29 mouse cellular contexts compared by ENCODE assay signal in genomic region chr5:115111156-115111555, GRCm38 (mm10). TPM values are rescaled to one million over a fixed set of nuclear protein-coding genes. Genes with fewer than 3 reads are reported as not detected.
A peak's percentile ranks its signal among the peaks of the same experiment; 100 is the strongest.
DNase-seq lines count a peak whose midpoint lies in the region; ATAC-seq lines count a peak whose summit lies in the region.
"Had no signal": no experiment of that assay in that cellular context is flagged by ENCODE, and none has a peak within 500 bp of the region (broad histone marks: within the 10 kb centered on the region; RNA-seq: fewer than 3 reads in every experiment).

No protein-coding gene starts in this region.

- DNase-seq in forebrain, embryonic 10.5 days (ENCODE audit: extremely low spot score, low spot score), result no peak
- no peak for DNase-seq in forebrain, embryonic 14.5 days (ENCODE audit: low spot score)
- DNase-seq in kidney, postnatal 10 days, result peak; percentile 2
- DNase-seq in kidney, postnatal 14 days, result no peak
- DNase-seq in testis, postnatal 10 days (ENCODE audit: low spot score), result peak; percentile 70
- no peak for DNase-seq in testis, postnatal 14 days (ENCODE audit: low spot score)
- no peak for DNase-seq in Muller cell, postnatal 12 days (ENCODE audit: inconsistent ontology term)
- DNase-seq: cerebellum, adult 18-20 months; gastrocnemius, postnatal 25 days; heart, adult 18-20 months; heart, postnatal 36 days; kidney, postnatal 4 days; layer of hippocampus, postnatal 36 days; left cerebral cortex, postnatal 4 days; lung, embryonic 14.5 days; lung, postnatal 14 days; right cerebral cortex, postnatal 4 days had no signal

- H3K36me3 ChIP-seq in forebrain, embryonic 10.5 days (replicated peaks), result peaks cover 80% of the 10 kb centered on the region
- H3K36me3 ChIP-seq in forebrain, embryonic 14.5 days (ENCODE audit: control insufficient read depth, insufficient read depth, low read length), result peaks cover 6% of the 10 kb centered on the region; the same call in 1 of the 2 replicates
- H3K36me3 ChIP-seq: forebrain, embryonic 15.5 days; midbrain, embryonic 15.5 days had no signal

- peak overlapping the region; percentile 21; the same call in 1 of the 2 replicates for H3K27ac ChIP-seq in forebrain, embryonic 10.5 days
- H3K27ac ChIP-seq in forebrain, embryonic 14.5 days (ENCODE audit: low read depth, low read length), result no peak overlapping the region
- H3K27ac ChIP-seq: forebrain, embryonic 15.5 days; limb, embryonic 15.5 days; liver, embryonic 14.5 days; midbrain, embryonic 15.5 days; neural tube, embryonic 13.5 days; stomach, postnatal 0 days had no signal

- no peaks in the 10 kb centered on the region for H3K9me3 ChIP-seq in forebrain, embryonic 10.5 days
- no peaks in the 10 kb centered on the region for H3K9me3 ChIP-seq in forebrain, embryonic 14.5 days (replicated peaks; ENCODE audit: control insufficient read depth, low read length)
- H3K9me3 ChIP-seq: forebrain, embryonic 15.5 days; limb, embryonic 15.5 days; midbrain, embryonic 15.5 days; neural tube, embryonic 13.5 days had no signal

- H3K9ac ChIP-seq in forebrain, embryonic 14.5 days (ENCODE audit: low read length), result no peak overlapping the region
- H3K9ac ChIP-seq: forebrain, embryonic 15.5 days; limb, embryonic 15.5 days; liver, embryonic 14.5 days; lung, embryonic 14.5 days; midbrain, embryonic 15.5 days had no signal

- WGBS in forebrain, embryonic 10.5 days, result 93% methylated on average over 8 of the region's 8 CpGs
- 79% methylated on average over 8 of the region's 8 CpGs for WGBS in forebrain, embryonic 14.5 days

- H3K4me1 ChIP-seq in forebrain, embryonic 10.5 days, result peaks cover 17% of the 10 kb centered on the region
- H3K4me1 ChIP-seq in forebrain, embryonic 14.5 days (ENCODE audit: control insufficient read depth, insufficient read depth, low read length), result no peaks in the 10 kb centered on the region
- H3K4me1 ChIP-seq: forebrain, embryonic 15.5 days; limb, embryonic 15.5 days; midbrain, embryonic 15.5 days had no signal

- no peak for ATAC-seq in forebrain, embryonic 14.5 days
- ATAC-seq: CD4-positive, CD25-positive, alpha-beta regulatory T cell, adult 4 months; forebrain, embryonic 15.5 days; intestine, postnatal 0 days; midbrain, embryonic 15.5 days had no signal

- no peaks in the 10 kb centered on the region for H3K27me3 ChIP-seq in forebrain, embryonic 10.5 days (ENCODE audit: poor library complexity, severe bottlenecking)
- H3K27me3 ChIP-seq in forebrain, embryonic 14.5 days (replicated peaks; ENCODE audit: control insufficient read depth, insufficient read depth, low read length), result no peaks in the 10 kb centered on the region
- H3K27me3 ChIP-seq: forebrain, embryonic 15.5 days; limb, embryonic 15.5 days; midbrain, embryonic 15.5 days; neural tube, embryonic 13.5 days had no signal

- no peak overlapping the region for H3K4me2 ChIP-seq in forebrain, embryonic 14.5 days (ENCODE audit: low read length)
- H3K4me2 ChIP-seq: forebrain, embryonic 15.5 days; heart, embryonic 11.5 days; limb, embryonic 15.5 days; lung, embryonic 14.5 days; midbrain, embryonic 15.5 days; neural tube, embryonic 13.5 days had no signal

- H3K4me3 ChIP-seq in forebrain, embryonic 10.5 days, result no peak overlapping the region
- no peak overlapping the region for H3K4me3 ChIP-seq in forebrain, embryonic 14.5 days (ENCODE audit: low read depth, low read length)
- H3K4me3 ChIP-seq: forebrain, embryonic 15.5 days; limb, embryonic 15.5 days; midbrain, embryonic 15.5 days; neural tube, embryonic 13.5 days had no signal

RNA-seq across cellular contexts. Expression of gene Acads, which starts 8.0 kb away (rescaled TPM):
- 59.9 and 66.9 TPM in 2 replicates for polyA plus RNA-seq in forebrain, embryonic 10.5 days (2016; fragmentation: Nextera tagmentation; extraction: Ambion mirVana)
- 17.7 and 18.8 TPM in 2 replicates for polyA plus RNA-seq in forebrain, embryonic 14.5 days (2014; fragmentation: Nextera tagmentation; extraction: Ambion mirVana)

RNA-seq across cellular contexts. Expression of gene Gm10401, which starts 13.1 kb away (rescaled TPM):
- 18.3 and 22.9 TPM in 2 replicates for polyA plus RNA-seq in forebrain, embryonic 10.5 days (2016; fragmentation: Nextera tagmentation; extraction: Ambion mirVana)
- 39.4 and 50.4 TPM in 2 replicates for polyA plus RNA-seq in forebrain, embryonic 14.5 days (2014; fragmentation: Nextera tagmentation; extraction: Ambion mirVana)
- polyA plus RNA-seq: brain, embryonic 14.5 days; frontal cortex, adult 2 months; spleen, adult 2 months had no signal

RNA-seq across cellular contexts. Expression of gene Unc119b, which starts 23.6 kb away (rescaled TPM):
- polyA plus RNA-seq in forebrain, embryonic 10.5 days (2016; fragmentation: Nextera tagmentation; extraction: Ambion mirVana), result 75.4 and 77.6 TPM in 2 replicates
- 35.4 and 37.8 TPM in 2 replicates for polyA plus RNA-seq in forebrain, embryonic 14.5 days (2014; fragmentation: Nextera tagmentation; extraction: Ambion mirVana)

RNA-seq across cellular contexts. Expression of gene Mlec, which starts 46.8 kb away (rescaled TPM):
- 64.2 and 67.3 TPM in 2 replicates for polyA plus RNA-seq in forebrain, embryonic 10.5 days (2016; fragmentation: Nextera tagmentation; extraction: Ambion mirVana)
- 11.4 and 12.5 TPM in 2 replicates for polyA plus RNA-seq in forebrain, embryonic 14.5 days (2014; fragmentation: Nextera tagmentation; extraction: Ambion mirVana)

Comparison
In these comparisons a context has a peak if more than half of its experiments do, and no peak if none do; other contexts are left out.
1. DNase-seq: peak in kidney, postnatal 10 days (single experiment) and testis, postnatal 10 days (single experiment); none in forebrain, embryonic 10.5 days (single experiment), forebrain, embryonic 14.5 days (single experiment), kidney, postnatal 14 days (single experiment), testis, postnatal 14 days (single experiment) and Muller cell, postnatal 12 days (single experiment).